Mouse (Mus musculus) liver (tissue): ENCODE data around the gene Ccdc194.

Experiments used
- DNase-seq: peaks from one replicate; pipeline ENCODE4 v3.0.0-alpha.2; 2020; ENCODE audit warnings: mixed read lengths

Gene Ccdc194

GRCm38 (mm10) chr8:71507589-71508104, 17.9 kb downstream of the Ccdc194 start:
- DNase-seq, result peak; percentile 79

DNA sequence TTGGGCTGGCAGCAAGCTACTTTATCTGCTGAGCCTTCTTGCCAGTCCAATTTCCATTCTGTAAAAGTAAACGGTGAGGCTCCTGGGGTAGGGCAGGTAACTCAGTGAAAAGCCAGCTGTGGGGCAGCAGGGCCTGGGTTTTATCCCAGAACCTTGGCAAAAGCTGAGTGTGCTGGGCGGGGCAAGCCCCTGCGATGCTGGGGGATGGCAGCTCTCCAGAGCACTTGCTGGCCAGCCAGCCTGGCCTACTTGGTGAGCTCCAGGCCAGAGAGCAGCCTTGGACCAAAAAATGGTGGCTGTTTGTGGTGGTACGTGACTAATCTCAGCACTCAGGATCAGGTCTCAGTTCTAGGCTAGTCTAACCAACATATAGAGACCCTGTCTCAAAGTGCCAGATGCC, 19.5 kb downstream of the Ccdc194 start:
- no peak for DNase-seq

DNA sequence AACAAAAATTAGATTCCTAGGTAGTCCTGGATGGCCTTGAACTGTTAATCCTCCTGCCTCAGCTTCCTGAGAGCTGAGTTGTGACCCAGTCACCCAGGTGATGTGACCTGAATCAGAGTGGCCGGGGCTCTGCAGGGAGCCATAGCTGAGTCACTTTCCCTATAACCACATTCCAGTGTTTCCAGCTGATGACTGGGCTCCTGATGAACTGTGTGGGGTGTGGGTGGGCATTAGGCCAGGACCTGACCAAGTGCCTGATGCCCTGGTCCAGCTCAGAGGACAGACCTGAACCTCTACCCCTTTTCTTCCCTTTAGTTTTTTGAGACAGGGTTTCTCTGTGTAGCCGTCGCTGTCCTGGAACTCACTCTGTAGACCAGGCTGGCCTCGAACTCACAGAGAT, 20.2 kb downstream of the Ccdc194 start:
- no peak for DNase-seq

DNA sequence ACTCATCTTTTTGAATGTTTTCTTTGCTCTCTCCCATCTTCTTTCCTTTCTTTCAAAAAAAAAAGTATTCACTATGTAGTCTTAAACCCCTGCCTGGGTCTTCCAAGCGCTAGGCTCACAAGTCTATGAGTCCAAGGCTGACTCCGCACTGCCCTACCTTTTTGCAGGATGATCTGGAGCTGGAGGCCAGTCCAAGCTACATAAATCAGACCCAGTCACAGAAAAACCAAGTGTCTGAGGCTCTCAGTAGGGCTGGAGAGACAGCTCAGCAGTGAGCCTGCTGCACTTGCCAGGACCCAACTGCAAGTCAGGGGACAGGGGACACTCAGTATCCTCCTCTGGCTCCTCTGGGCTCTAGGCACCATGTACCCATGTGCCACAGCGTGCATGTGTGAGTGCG, 21.2 kb downstream of the Ccdc194 start:
- DNase-seq, result no peak

DNA sequence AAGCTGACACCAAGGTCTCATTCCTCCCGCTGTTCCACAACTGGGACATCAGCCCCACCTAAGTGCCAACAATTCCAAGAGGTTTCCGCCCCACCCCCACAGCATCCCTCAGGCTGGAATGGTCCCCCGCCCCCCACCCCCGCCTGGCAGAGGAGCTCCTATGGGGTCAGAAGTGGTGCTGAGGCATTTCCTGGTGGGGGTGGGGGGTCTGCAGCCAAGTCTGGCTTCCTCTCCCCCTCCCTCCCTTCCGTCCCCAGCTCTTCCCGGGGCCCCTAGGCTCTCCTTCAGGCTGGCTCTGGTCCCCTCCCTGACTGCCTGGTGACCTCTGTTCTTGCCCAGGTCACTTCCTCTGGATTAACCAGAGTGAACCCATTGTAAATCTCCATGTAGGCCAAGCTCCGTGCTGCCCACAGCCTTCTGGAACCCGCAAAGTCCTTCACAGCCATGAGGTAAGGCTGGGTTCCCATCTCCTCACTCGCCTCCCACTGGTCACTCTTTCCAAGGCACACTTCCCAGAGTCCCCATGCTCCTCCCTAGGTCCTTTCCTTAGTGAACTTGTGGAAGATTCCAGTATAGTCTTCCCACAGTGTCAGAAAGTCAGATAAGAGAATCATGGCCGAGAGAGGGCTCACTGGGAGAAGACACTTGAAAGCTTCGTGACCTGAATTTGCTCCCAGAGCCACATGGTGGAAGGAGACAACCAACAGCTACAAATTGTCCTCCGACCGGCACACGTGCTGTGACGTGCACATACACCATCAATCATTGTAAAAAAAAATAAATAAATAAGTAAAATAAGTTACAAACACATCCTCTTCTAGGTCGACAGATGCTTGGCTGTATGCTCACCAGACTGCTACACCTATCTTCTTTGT, 26.5 kb downstream of the Ccdc194 start:
- DNase-seq, result peak; percentile 37

- no peak for DNase-seq
These were observed 27.5 kb downstream of the Ccdc194 start for GRCm38 (mm10) chr8:71497881-71498501.

DNA sequence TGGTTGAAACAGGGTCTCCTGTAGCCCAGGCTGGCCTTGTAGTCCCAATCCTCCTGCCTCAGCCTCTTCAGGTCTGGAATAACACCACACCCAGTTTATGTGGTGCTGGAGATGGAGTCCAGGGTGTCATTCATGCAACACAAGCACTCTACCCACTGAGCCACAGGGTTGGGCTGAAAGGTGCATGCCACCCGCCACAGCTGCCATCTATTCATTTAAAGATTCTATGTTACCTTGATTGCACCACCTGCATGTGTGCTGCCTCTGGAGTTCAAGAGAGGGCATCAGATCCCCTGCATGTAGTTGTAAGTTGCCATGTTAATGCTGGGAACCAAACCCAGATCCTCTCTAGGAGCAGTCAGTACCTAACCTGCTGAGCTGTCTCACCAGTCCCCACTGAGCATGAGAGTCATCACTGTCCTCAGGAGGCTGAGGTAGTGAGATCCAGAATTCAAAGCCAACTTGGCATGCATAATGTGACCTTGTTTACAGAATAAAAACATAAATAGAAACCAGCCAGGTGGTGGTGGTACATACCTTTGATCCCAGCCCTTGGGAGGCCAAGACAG, 28.4 kb downstream of the Ccdc194 start:
- no peak for DNase-seq

- DNase-seq, result peak; percentile 53
These were observed 29.0 kb downstream of the Ccdc194 start for GRCm38 (mm10) chr8:71496481-71496880.

DNA sequence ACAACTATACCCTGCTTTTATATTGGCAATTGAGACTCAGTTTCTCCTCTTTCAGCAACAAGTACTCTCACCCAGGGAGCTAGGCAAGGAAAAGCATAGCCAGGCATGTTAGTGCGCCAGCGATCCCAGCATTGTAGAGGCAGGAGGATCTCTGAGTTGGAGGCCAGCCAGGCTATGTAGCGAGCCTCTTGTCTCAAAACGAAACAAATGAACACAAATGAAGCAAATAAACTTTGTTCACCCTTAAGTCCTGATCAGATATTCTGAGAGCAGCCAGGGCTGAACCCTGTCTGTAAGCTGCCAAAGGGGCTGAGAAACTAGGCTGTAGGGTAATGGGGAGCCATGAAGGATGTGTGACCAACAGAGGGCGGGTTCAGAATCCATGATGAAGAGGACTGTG, 29.7 kb downstream of the Ccdc194 start:
- DNase-seq, result no peak

DNA sequence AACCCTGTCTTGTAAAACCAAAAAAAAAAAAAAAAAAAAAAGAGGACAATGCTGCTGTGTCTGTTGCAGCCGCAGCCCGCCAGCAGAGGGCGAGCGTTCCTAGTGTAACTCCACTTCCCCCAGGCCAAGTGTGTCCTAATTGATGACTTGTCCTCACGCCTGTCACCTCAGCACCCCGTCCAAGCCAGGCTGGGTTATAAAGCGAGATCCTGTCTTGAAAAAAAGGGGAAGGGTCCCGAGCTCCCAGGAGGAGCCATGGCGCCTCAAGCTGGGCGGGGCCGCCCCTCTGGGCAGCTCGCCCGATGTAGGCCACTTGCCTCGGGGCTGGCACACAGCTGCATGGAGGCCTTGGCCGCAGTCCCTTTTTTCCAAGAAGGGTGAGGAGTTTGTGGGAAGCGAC, 30.5 kb downstream of the Ccdc194 start:
- DNase-seq, result peak; percentile 83

DNA sequence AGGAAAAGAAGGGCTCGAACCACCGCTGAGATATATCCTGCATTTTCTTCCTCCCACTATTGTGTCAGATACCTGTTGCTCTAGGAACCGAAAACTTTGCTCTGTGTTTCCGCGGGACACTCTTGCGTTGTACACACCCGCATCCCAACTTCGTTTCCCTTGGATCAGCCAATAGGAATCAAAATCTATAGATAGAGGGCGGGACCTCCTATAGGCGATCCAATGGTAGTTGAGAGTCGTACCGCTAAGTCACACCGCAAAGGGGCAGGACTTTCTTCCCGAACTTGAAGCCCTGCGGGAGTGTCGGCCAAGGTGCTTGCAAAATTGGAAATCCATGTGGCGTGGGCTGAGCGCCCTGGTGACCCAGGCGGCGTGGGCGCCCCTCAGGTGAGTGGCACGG, 37.1 kb downstream of the Ccdc194 start:
- DNase-seq, result peak; percentile 85

GRCm38 (mm10) chr8:71487691-71488445, 37.6 kb downstream of the Ccdc194 start, which contains the start of gene Gtpbp3:
Gene Gtpbp3 (plus strand): TSS chr8:71488103.
- DNase-seq, result peak; percentile 78

- DNase-seq, result no peak
These were observed 39.4 kb downstream of the Ccdc194 start for GRCm38 (mm10) chr8:71486136-71486529.

DNA sequence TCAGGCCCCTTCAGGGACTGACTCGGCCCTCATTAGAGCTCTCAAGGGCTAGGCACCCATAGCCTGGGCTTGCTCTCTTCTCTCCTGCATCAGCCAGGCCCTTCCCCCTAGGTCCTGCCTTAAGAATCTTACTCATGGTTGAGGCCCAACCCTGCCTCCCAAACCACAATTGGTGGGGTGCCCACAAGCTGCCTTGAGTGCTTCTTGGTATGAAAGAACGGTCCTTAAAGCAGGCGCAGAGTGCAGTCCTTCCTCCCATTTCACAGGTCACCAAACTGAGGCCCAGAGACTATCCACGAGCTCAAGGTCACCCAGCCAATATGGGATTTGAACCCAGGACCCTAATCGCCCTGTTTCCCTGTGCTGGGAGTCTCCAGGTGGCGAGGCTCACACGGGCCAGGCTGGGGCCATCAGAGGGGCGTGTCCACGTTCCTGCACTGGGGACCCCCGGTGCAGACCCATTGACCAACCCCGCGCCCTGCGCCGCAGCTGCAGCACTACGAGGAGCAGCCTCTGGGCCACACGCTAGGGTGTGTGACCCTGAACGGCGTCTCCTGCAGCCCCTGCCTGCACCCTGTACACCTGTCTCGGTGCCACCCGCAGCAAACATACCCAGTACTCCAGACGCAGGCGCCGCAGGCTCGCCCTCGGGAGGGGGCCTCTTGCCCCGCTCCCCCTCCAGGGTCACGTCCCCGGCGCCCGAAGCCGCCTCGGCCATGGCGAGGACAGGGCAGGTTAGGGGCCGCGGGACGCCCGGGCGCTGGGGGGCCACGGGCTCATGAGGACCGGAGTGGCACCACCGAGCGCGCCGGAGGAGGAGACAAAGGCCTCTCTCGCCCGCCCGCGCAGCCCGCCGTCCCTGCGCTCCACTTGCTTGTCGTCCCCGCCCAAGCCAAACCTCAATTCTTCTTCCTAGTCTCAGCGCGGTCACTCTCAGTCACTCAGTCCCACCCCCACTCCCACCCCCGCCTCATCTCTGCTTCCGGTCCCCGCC, 40.1 kb downstream of the Ccdc194 start, which contains the start of gene Ano8:
Gene Ano8, minus strand, starts transcription at position 822 of the 994 bp plus-strand sequence.
- peak; percentile 77 for DNase-seq

GRCm38 (mm10) chr8:71484736-71485135, 40.8 kb downstream of the Ccdc194 start:
- no peak for DNase-seq

- peak; percentile 79 for DNase-seq
These were observed 41.6 kb downstream of the Ccdc194 start for GRCm38 (mm10) chr8:71483932-71484331.

GRCm38 (mm10) chr8:71478943-71479342, 46.6 kb downstream of the Ccdc194 start:
- DNase-seq, result no peak

- DNase-seq, result peak; percentile 39
These were observed 48.2 kb downstream of the Ccdc194 start for GRCm38 (mm10) chr8:71477196-71477845.

DNA sequence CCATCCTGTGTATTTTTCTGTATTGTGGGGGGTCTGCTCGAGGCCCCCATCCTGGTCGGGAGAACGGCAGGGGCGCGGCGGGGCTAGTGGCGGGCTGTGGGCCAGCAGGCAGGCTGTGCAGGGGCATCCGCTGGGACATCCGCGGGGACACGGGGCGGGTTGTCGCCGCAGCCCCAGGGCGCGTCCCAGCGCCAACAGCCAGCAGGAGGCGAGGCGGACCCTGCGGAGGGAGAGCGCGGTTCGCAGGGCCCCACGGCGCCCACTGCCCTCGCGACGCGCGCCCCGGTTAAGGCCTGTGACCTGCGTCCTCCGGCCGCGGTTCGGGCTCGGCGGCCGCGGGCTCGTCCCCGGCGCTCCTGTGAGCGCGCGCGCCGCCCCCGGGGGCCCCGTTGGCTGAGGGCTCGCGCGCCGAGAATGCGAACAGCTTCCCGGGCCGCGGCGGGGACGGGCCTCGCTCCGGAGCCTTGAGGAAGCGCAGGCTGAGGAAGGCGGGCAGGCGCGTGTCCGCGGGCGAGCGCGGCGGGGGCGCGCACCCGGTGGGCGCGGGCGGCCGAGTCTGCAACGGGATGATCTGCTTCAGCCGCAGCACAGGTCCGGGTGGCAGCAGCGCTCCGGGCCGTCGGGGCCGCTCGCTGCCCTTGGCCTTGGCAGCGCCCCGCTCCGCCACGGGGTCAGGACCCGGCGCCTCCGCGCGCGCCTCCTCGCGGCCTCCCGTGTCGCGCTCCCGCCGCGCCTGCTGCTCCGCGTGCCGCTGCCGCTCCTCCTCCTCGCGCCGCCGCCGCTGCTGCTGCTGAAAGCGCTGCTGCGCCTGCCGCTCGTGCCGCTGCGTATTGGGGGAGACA, 49.2 kb downstream of the Ccdc194 start:
- DNase-seq, result peak; percentile 82

DNA sequence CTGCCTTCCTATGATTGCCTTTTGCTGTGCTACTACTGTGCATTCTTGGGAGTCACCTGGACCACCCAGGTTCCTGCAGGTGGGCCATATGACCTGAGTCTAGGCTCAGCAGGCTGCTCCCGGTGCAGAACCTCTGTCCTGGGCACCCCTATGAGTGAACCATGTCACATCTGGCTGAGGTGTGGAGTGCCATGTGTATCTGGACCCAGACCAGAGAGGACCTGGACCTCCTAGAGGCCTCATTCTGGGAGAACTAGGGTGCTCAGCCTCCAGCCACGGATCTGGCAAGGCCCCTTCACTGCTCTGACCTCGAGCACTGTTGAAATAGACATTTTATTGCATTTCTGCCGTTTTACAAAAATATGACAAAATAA, 49.8 kb downstream of the Ccdc194 start:
- DNase-seq, result no peak
